Mouse (Mus musculus) kidney, embryonic 15.5 days (tissue): Measurements from ENCODE around the gene 4930568D16Rik. TPM values are rescaled to one million over a fixed set of nuclear protein-coding genes. Genes with fewer than 3 reads are reported as not detected.

Experiments
- ATAC-seq: fragments of 200-750 bp; cut with Nextera tagmentation; replicated peaks from 2 replicates; pipeline ENCODE4 v1.8.0; 2017; ENCODE audit warnings: moderate TSS enrichment; ENCODE audit not compliant: low FRiP score
- H3K27ac ChIP-seq: fragments of 300-500 bp; sonication (generic); 2 replicates; pipeline ENCODE4 v1.5.1; 2015; ENCODE audit warnings: mild to moderate bottlenecking, inconsistent platforms
- H3K27me3 ChIP-seq: fragments of 300-500 bp; sonication (generic); 2 replicates; pipeline ENCODE4 v1.6.1; 2015; ENCODE audit warnings: inconsistent platforms
- H3K36me3 ChIP-seq: fragments of 300-500 bp; sonication (generic); 2 replicates; pipeline ENCODE4 v1.6.1; 2015; ENCODE audit warnings: inconsistent platforms
- H3K4me1 ChIP-seq: fragments of 300-500 bp; sonication (generic); 2 replicates; pipeline ENCODE4 v1.6.1; 2015; ENCODE audit warnings: inconsistent platforms
- H3K4me2 ChIP-seq: fragments of 300-500 bp; sonication (generic); 2 replicates; pipeline ENCODE4 v1.6.1; 2015; ENCODE audit warnings: moderate library complexity, mild to moderate bottlenecking, inconsistent platforms
- H3K4me3 ChIP-seq: fragments of 300-500 bp; sonication (generic); replicated peaks from 2 replicates; pipeline ENCODE4 v1.5.1; 2015; ENCODE audit warnings: mild to moderate bottlenecking, inconsistent platforms
- H3K9ac ChIP-seq: fragments of 300-500 bp; sonication (generic); 2 replicates; pipeline ENCODE4 v1.6.1; 2015; ENCODE audit warnings: mild to moderate bottlenecking, inconsistent platforms
- H3K9me3 ChIP-seq: fragments of 300-500 bp; sonication (generic); replicated peaks from 2 replicates; pipeline ENCODE4 v1.6.1; 2016; ENCODE audit warnings: inconsistent platforms
- WGBS: fragments of 180-500 bp; shearing (Covaris S2); methylation state at CpG from one replicate; pipeline ENCODE4 v1.1.7; 2015; ENCODE audit warnings: mixed read lengths; 5-methylcytosine and 5-hydroxymethylcytosine counted together
- polyA plus RNA-seq: library from polyadenylated mRNA; unstranded; fragments of >200 nt; fragmentation: Nextera tagmentation; extraction: Ambion mirVana; gene quantifications from 2 replicates; pipeline ENCODE4 v1.2.1, GENCODE M21; 2015

The 4930568D16Rik gene
- polyA plus RNA-seq, 1 experiment from 2014 or later: not detected

DNA sequence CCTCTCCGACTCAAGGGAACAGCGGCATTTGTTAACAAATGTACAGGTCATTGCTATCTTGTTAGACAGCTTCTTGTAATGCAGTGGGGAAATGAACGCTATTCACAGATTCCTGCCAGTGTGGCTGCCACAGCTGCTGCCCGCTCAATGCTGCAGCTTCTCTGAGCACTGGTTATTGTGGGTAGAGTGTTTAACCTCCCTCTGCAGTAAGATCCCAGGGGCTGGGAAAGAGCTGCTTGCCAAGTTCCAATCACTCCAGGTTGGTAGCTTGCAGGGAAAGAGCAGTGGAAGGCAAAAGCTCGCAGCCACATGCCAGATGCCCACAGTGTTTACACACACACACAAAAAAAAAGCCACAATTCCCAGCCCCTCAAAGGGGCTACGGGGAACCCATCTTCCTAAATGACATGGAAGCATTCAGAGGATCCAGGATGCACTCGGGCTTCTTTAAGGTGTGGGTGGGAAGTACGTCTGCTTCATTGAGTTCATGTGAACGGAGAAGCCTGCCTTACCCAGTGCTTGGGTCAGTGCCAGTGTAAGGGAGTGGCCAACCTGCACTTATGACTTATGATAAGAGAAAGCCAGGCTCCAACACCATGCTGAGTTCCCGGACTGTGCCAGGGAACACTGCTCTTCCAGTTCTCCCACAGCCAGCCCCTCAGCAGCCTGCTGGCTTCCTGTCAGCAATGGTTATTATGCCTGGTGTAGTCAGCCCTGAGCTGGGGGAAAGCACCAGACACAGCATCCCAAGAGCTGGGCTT is 44.9 kb downstream of the 4930568D16Rik start:
- Histone ChIP-seq H3K4me2 (no peak overlapping the region), H3K36me3 (peaks cover 15% of the 10 kb centered on the region), H3K4me1 (0 out of 2 replicates have a peak, but pooled peaks cover 5% of the 10 kb centered on the region), H3K9me3 (no peaks in the 10 kb centered on the region), H3K27me3 (no peaks in the 10 kb centered on the region), H3K9ac (no peak overlapping the region), H3K4me3 (no peak overlapping the region), H3K27ac (no peak overlapping the region)
- ATAC-seq: no peak
- 70% methylated on average over 10 of the region's 10 CpGs for WGBS

DNA sequence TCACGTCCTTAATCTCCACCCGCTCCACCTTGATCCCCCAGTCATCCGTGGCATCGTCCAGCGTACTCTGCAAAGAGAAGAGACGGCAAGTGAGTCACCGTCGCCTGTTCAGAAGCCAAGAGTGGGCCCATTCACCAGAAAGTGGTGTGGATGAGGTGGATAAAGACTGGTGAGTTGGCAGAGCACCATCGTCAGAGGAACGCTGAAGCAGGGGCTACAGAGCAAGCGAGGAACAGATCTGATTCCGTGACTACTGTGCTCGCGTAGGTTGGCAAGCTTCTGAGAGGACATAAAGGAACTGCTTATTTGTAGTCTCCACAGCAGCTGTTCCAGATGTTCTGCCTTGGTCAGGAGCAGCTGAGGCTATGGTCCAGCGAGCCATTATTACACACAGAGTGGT is 47.1 kb downstream of the 4930568D16Rik start:
- no peaks in the 10 kb centered on the region for H3K27me3 ChIP-seq
- H3K27ac ChIP-seq: no peak overlapping the region
- no peak overlapping the region for H3K9ac ChIP-seq
- ATAC-seq: no peak
- H3K9me3 ChIP-seq: no peaks in the 10 kb centered on the region
- no peak overlapping the region for H3K4me3 ChIP-seq
- H3K36me3 ChIP-seq: peaks cover 16% of the 10 kb centered on the region
- H3K4me1 ChIP-seq: no peaks in the 10 kb centered on the region
- WGBS: 87% methylated on average over 15 of the region's 15 CpGs
- H3K4me2 ChIP-seq: no peak overlapping the region

DNA sequence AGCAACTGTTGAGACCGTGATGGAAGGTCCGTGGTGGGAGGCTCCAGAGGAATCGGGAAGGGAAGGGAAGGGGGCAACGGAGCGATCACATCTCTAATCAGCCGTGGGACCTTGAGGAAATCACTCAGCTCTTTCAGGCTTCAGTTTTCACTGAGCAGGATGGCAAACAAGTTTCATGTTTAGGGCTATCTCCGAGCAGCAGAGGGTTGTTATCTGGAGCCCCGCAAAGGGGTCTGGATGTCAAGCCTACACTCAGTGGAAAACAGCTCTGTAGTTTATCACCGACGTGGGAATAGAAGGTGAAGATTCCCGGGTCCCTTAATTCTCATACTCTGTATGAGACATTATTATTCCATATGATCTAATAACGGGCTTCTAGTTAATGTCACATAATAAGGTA is 49.1 kb downstream of the 4930568D16Rik start:
- 74% methylated on average over 12 of the region's 12 CpGs for WGBS

DNA sequence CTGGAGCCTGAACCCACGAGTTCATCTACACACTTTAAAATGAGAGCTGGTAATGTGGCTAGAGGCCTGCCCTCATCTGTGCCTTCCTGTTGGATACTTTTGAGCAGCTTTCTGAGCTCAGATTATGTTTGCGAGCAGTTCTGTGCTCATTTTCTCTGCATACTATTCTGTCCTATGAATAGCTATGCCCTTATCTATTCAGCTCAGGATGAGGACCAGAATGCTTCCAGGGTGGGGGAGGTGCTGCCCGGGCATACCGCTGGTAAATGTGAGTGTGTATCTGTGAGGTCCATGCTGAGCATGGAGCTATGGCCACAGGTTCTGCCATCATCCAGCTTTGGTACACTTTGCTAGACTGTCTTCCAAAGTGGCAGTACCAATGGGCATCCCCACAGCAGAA is 49.9 kb downstream of the 4930568D16Rik start:
- H3K9ac ChIP-seq: no peak overlapping the region
- H3K27me3 ChIP-seq: no peaks in the 10 kb centered on the region
- peaks cover 14% of the 10 kb centered on the region for H3K36me3 ChIP-seq
- no peak for ATAC-seq
- H3K9me3 ChIP-seq: no peaks in the 10 kb centered on the region
- no peak overlapping the region for H3K4me2 ChIP-seq
- WGBS: 89% methylated on average over 4 of the region's 4 CpGs
- H3K27ac ChIP-seq: no peak overlapping the region
- H3K4me1 ChIP-seq: peaks cover 6% of the 10 kb centered on the region; the same call in 1 of the 2 replicates
- H3K4me3 ChIP-seq: no peak overlapping the region

More for the DNA sequence above, 49.1 kb downstream of the 4930568D16Rik start:
- no peaks in the 10 kb centered on the region for H3K27me3 ChIP-seq
- no peaks in the 10 kb centered on the region for H3K9me3 ChIP-seq
- no peak overlapping the region for H3K27ac ChIP-seq
- no peak overlapping the region for H3K4me2 ChIP-seq
- ATAC-seq: no peak
- H3K4me1 ChIP-seq: peaks cover 6% of the 10 kb centered on the region; the same call in 1 of the 2 replicates
- no peak overlapping the region for H3K4me3 ChIP-seq
- no peak overlapping the region for H3K9ac ChIP-seq
- peaks cover 14% of the 10 kb centered on the region for H3K36me3 ChIP-seq

DNA sequence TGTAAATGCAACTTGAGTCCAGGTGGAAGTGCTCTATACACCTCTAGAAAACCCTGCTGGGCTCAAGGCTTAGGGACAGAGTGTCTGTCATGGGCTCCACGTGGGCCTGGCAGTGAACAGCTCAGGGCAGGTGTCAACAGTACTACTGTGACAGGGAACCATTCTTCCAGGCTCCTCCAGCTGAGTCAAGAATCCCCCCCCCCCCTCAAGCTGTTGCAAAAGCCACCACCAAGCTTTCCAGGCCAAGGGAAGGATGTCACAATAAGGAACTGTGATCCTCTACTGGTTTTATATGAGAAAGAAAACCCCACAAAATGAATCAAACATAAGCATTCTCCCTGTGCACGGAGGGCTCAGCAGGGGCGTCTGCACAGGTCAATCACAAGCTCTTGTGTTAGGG is 53.2 kb downstream of the 4930568D16Rik start:
- no peak overlapping the region for H3K4me3 ChIP-seq
- H3K9me3 ChIP-seq: no peaks in the 10 kb centered on the region; the same call in 1 of the 2 replicates
- H3K9ac ChIP-seq: no peak overlapping the region
- no peak overlapping the region for H3K4me2 ChIP-seq
- no peak overlapping the region for H3K27ac ChIP-seq
- no peak for ATAC-seq
- peaks cover 4% of the 10 kb centered on the region; the same call in 1 of the 2 replicates for H3K36me3 ChIP-seq
- no peaks in the 10 kb centered on the region for H3K27me3 ChIP-seq
- 53% methylated on average over 3 of the region's 3 CpGs for WGBS
- H3K4me1 ChIP-seq: peaks cover 6% of the 10 kb centered on the region; the same call in 1 of the 2 replicates

DNA sequence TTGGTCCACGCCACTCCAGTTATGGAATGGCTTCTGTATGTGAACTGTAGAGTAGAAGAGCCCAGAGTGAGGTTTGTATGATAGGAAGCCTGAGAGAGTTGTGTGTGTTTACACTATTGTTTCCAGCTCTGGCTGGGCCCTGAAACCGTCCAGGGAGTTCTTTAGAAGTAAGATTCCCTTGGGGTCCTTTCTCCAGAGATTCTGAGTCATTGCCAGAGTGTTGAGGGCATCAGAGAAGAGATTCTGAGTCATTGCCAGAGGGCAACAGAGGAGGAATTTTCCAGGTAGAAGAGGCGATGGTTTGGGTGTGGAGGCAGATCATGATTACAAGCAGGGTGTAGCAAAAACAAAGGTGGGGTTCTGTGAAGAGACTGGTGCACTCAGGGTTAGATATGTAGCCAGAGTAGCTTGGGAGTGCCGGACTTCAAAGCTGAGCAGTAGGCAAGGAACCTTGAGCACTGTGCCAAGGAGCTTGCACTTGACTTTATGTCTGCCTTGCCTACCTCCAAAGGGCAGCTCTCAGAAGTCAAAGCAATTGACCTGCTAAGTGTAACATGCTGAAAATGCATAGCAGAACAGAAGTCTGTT is 57.5 kb downstream of the 4930568D16Rik start:
- Histone ChIP-seq H3K36me3 (no peaks in the 10 kb centered on the region), H3K9me3 (no peaks in the 10 kb centered on the region; the same call in 1 of the 2 replicates), H3K27ac (no peak overlapping the region), H3K4me2 (no peak overlapping the region), H3K9ac (no peak overlapping the region), H3K4me1 (peaks cover 6% of the 10 kb centered on the region; the same call in 1 of the 2 replicates), H3K27me3 (no peaks in the 10 kb centered on the region), H3K4me3 (no peak overlapping the region)
- 88% methylated on average over 4 of the region's 4 CpGs for WGBS
- ATAC-seq: no peak

DNA sequence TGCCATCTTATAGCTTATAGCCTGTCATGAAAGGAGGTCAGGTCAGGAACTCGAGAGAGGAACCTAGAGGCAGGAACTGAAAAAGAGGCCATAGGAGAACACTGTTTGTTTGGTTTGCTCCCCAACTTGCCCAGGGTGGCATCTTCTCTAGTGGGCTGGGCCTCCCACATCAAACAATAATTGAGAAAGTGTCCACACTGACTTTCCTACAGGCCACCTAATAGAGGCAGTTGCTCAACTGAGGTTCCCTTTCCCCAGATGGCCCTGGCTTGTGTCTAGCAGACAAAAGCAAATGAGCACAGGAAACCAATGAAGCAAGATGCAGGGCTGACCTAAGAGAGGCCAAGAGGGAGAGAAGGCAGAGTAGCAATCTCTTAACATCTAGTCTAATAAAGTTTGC is 59.4 kb downstream of the 4930568D16Rik start:
- WGBS: 31% methylated on average over 1 of the region's 1 CpGs
- Histone ChIP-seq H3K36me3 (no peaks in the 10 kb centered on the region), H3K4me1 (no peaks in the 10 kb centered on the region), H3K4me3 (no peak overlapping the region), H3K9me3 (no peaks in the 10 kb centered on the region; the same call in 1 of the 2 replicates), H3K9ac (no peak overlapping the region), H3K4me2 (no peak overlapping the region), H3K27me3 (no peaks in the 10 kb centered on the region), H3K27ac (no peak overlapping the region)
- ATAC-seq: no peak

Other genes with a start within 250 kb of the 4930568D16Rik start
- 342 and 349 TPM in 2 replicates for gene Rab14, start 166.6 kb downstream of the 4930568D16Rik start, polyA plus RNA-seq
- 129 and 144 TPM in 2 replicates for gene Gsn, start 111.3 kb downstream of the 4930568D16Rik start, polyA plus RNA-seq
- 31.6 and 34.1 TPM in 2 replicates for gene Stom, start 30.8 kb downstream of the 4930568D16Rik start, polyA plus RNA-seq
- gene 4930402F06Rik, start 29.4 kb upstream of the 4930568D16Rik start, polyA plus RNA-seq: not detected in 2 replicates
- gene Ggta1, start 95.5 kb upstream of the 4930568D16Rik start, polyA plus RNA-seq: 20.5 and 22.3 TPM in 2 replicates
- 37.5 and 40.4 TPM in 2 replicates for gene Dab2ip, start 190.5 kb upstream of the 4930568D16Rik start, polyA plus RNA-seq